Mouse (Mus musculus): ENCODE measurements around the gene Best3. TPM values are rescaled to one million over a fixed set of nuclear protein-coding genes. Genes with fewer than 3 reads are reported as not detected.

Gene Best3
- polyA plus RNA-seq (2012; fragmentation: generic; extraction: Trizol): 1.4 TPM

DNA sequence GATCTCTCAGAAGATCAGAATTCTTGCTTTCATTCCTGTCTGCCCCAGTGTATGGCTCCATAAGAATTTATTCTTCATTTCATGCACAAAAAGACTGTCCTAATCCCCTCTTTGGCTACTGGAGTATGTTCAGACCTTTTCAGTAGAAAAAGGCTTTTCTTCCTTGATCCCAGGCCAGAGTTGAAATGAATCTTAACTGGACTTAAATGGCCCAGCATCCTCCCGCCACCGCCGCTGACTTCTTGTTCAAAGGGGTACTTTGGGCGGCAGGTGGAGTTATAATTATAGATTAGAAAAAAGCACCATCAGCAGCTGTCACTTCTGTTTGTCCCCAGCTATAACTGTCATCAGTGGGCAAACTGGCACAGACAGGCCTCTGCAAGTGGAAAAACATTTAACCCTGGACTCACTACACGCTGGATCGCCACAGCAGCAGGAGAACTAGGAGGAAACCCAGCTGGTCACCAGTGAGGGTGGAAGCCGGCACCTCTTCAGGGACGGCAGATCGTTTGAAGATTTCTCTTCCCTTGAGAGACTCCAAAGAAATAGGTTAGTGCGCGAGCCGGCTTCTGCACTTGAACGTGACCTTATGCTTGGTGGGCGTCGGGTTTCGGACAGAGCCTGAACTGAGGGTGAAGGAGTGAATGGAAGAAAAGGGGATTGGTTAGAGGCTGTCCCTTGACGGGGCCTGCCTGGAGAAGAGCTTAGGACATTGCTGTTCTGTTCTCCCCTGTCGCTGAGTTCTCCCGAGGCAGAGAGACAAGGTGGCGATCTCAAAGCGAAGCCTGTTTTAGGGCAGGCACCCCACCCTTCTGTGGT is at the start of gene Best3:
Gene Best3 (plus strand): TSS at position 51 of the 819 bp plus-strand sequence.
- H3ac ChIP-seq (ENCODE audit: control insufficient read depth, insufficient read length): no peak within 1 kb of the TSS
- no peaks in the 10 kb centered on the region for H3K27me3 ChIP-seq (ENCODE audit: control insufficient read depth, insufficient read depth, insufficient read length)
- H3K36me3 ChIP-seq (ENCODE audit: control insufficient read depth, insufficient read depth): no peaks in the 10 kb centered on the region
- H3K4me2 ChIP-seq (ENCODE audit: low read depth): peak within 1 kb of the TSS; percentile 56
- no peaks in the 10 kb centered on the region for H3K79me2 ChIP-seq (ENCODE audit: control insufficient read depth, insufficient read depth)
- no peak within 1 kb of the TSS for H3K4me3 ChIP-seq
- TF ChIP-seq CEBPB (IDR thresholded peaks at IDR 0.05; ENCODE audit: insufficient read depth, poor library complexity, severe bottlenecking): no peak
- TF ChIP-seq MYOG (IDR thresholded peaks at IDR 0.05; ENCODE audit: control insufficient read depth in 1 of 3, insufficient read depth in 1 of 3, insufficient read length in 2 of 3, low read depth in 2 of 3): peak in 1 of 3 experiments; percentile 40
- no peak for TF ChIP-seq MAX (IDR thresholded peaks at IDR 0.05; ENCODE audit: low read depth)
- peak in 2 of 3 experiments; percentile 34 to 60 for TF ChIP-seq MYOD1 (IDR thresholded peaks at IDR 0.05; ENCODE audit: control insufficient read depth in 1 of 3, insufficient read length in 2 of 3, low read depth in 2 of 3)

DNA sequence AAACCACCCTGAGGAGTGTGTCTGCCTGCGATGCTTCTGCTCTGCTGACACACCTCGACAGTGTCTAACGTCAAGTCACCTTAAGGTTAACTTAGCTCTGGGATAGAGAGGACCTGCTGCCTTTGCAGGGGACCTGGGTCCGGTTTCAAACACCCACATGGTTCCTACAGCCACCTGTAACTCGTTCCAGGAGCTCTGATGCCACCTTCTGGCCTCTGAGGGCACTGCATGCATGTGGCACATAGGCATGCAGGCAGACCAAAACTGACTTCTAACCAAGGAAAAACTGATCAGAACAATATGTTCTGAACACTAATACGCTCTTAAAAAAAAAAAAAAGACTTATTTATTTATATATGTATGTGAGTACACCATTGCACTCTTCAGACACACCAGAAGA is 43.1 kb upstream of the Best3 start:
- Histone ChIP-seq H3K4me2 (ENCODE audit: low read depth) (no peak overlapping the region), H3ac (ENCODE audit: control insufficient read depth, insufficient read length) (no peak overlapping the region)
- TF ChIP-seq MAX (IDR thresholded peaks at IDR 0.05; ENCODE audit: low read depth) (no peak), CEBPB (IDR thresholded peaks at IDR 0.05; ENCODE audit: insufficient read depth, poor library complexity, severe bottlenecking) (no peak), REST (IDR thresholded peaks at IDR 0.05; ENCODE audit: insufficient read depth, insufficient read length) (no peak), MYOD1 (IDR thresholded peaks at IDR 0.05; ENCODE audit: control insufficient read depth in 1 of 3, insufficient read length in 2 of 3, low read depth in 2 of 3) (no peak), TCF12 (IDR thresholded peaks at IDR 0.05; ENCODE audit: insufficient read depth, poor library complexity, severe bottlenecking) (no peak), USF1 (IDR thresholded peaks at IDR 0.05; ENCODE audit: low read depth) (no peak), POLR2AphosphoS2 (IDR thresholded peaks at IDR 0.05; ENCODE audit: insufficient read length, low read depth) (no peak), POLR2A (IDR thresholded peaks at IDR 0.05; ENCODE audit: insufficient read length, low read depth) (no peak), MYOG (IDR thresholded peaks at IDR 0.05; ENCODE audit: control insufficient read depth in 1 of 3, insufficient read depth in 1 of 3, insufficient read length in 2 of 3, low read depth in 2 of 3) (no peak), SRF (IDR thresholded peaks at IDR 0.05; ENCODE audit: control insufficient read depth, insufficient read length, low read depth) (no peak), E2F4 (IDR thresholded peaks at IDR 0.05; ENCODE audit: insufficient read depth) (no peak), TCF3 (IDR thresholded peaks at IDR 0.05; ENCODE audit: insufficient read length, low read depth) (no peak)

DNA sequence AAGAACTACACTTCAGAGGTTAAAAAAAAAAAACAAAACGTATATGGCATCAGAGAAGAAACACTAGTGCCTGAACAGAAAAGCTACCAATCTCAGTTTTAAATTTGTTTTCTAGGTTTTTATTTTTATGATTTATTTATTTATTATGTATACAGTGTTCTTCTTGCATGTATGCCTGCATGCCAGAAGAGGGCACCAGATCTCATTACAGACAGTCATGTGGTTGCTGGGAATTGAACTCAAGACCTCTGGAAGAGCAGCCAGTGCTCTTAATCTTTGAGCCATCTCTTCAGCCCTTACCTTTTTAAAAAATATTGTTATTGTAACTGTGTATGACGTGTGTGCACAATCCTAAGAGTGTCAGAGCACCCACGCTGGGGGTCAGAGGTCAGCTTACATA is 42.0 kb upstream of the Best3 start:
- peaks cover 25% of the 10 kb centered on the region for H3K79me2 ChIP-seq (ENCODE audit: control insufficient read depth, insufficient read depth)
- H3K4me3 ChIP-seq: no peak overlapping the region
- H3ac ChIP-seq (ENCODE audit: control insufficient read depth, insufficient read length): no peak overlapping the region
- TF ChIP-seq POLR2A (IDR thresholded peaks at IDR 0.05; ENCODE audit: insufficient read length, low read depth) (no peak), MAX (IDR thresholded peaks at IDR 0.05; ENCODE audit: low read depth) (no peak), POLR2AphosphoS2 (IDR thresholded peaks at IDR 0.05; ENCODE audit: insufficient read length, low read depth) (no peak), MYOG (IDR thresholded peaks at IDR 0.05; ENCODE audit: control insufficient read depth in 1 of 3, insufficient read depth in 1 of 3, insufficient read length in 2 of 3, low read depth in 2 of 3) (no peak)
- H3K27me3 ChIP-seq (ENCODE audit: control insufficient read depth, insufficient read depth, insufficient read length): no peaks in the 10 kb centered on the region
- H3K36me3 ChIP-seq (ENCODE audit: control insufficient read depth, insufficient read depth): no peaks in the 10 kb centered on the region
- no peak overlapping the region for H3K4me2 ChIP-seq (ENCODE audit: low read depth)

More for the DNA sequence above, 43.1 kb upstream of the Best3 start:
- Histone ChIP-seq H3K4me3 (no peak overlapping the region), H3K27me3 (ENCODE audit: control insufficient read depth, insufficient read depth, insufficient read length) (no peaks in the 10 kb centered on the region), H3K79me2 (ENCODE audit: control insufficient read depth, insufficient read depth) (peaks cover 16% of the 10 kb centered on the region), H3K36me3 (ENCODE audit: control insufficient read depth, insufficient read depth) (peaks cover 2% of the 10 kb centered on the region)

DNA sequence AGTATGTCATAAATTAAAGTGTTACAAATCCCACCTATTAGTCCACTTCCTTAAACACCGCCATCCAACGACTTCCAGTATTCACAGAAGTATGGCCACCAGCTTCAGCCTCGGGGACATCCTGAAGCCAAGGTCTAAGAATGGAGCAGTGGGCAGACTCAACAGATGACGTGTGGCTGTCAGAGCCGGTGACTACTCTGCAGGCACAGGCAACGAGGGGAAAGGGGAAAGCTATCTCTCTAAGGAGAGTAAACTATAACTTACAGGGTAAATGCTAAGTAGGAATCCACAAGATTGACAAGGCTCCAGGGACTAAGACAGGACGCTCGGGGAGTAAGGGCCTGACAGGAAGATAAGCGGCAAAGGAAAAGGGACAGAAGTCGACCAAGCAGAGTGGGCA is 41.2 kb upstream of the Best3 start:
- Histone ChIP-seq H3ac (ENCODE audit: control insufficient read depth, insufficient read length) (no peak overlapping the region), H3K79me2 (ENCODE audit: control insufficient read depth, insufficient read depth) (peaks cover 25% of the 10 kb centered on the region), H3K27me3 (ENCODE audit: control insufficient read depth, insufficient read depth, insufficient read length) (no peaks in the 10 kb centered on the region), H3K4me2 (ENCODE audit: low read depth) (no peak overlapping the region), H3K4me3 (no peak overlapping the region), H3K36me3 (ENCODE audit: control insufficient read depth, insufficient read depth) (no peaks in the 10 kb centered on the region)
- TF ChIP-seq MYOG (IDR thresholded peaks at IDR 0.05; ENCODE audit: control insufficient read depth in 1 of 3, insufficient read depth in 1 of 3, insufficient read length in 2 of 3, low read depth in 2 of 3) (no peak), SRF (IDR thresholded peaks at IDR 0.05; ENCODE audit: control insufficient read depth, insufficient read length, low read depth) (no peak), TCF12 (IDR thresholded peaks at IDR 0.05; ENCODE audit: insufficient read depth, poor library complexity, severe bottlenecking) (no peak)

DNA sequence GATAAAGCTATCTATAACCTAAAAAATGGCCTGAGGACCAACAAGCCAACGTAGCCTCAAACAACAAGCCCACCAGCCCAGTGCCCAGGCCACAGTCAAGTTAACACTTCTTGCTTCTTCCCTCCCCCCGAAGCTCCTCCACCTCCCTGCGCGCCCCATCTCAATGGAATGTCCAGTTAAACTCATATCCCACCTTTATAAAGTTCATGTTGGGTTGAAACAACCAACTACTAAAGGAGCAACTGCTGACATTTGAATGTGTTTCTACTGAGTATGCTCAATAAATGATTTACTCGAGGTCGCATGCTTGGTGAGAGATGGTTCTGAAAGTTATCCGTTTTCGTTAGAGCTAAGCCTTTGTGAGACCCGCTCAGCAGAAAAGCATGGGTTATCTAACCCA is 37.7 kb upstream of the Best3 start:
- Histone ChIP-seq H3K4me3 (peak overlapping the region; percentile 31), H3K27me3 (ENCODE audit: control insufficient read depth, insufficient read depth, insufficient read length) (no peaks in the 10 kb centered on the region), H3ac (ENCODE audit: control insufficient read depth, insufficient read length) (no peak overlapping the region), H3K79me2 (ENCODE audit: control insufficient read depth, insufficient read depth) (peaks cover 25% of the 10 kb centered on the region), H3K4me2 (ENCODE audit: low read depth) (no peak overlapping the region), H3K36me3 (ENCODE audit: control insufficient read depth, insufficient read depth) (no peaks in the 10 kb centered on the region)
- TF ChIP-seq MAX (IDR thresholded peaks at IDR 0.05; ENCODE audit: low read depth): no peak
- no peak for TF ChIP-seq MYOD1 (IDR thresholded peaks at IDR 0.05; ENCODE audit: control insufficient read depth in 1 of 3, insufficient read length in 2 of 3, low read depth in 2 of 3)
- no peak for TF ChIP-seq CEBPB (IDR thresholded peaks at IDR 0.05; ENCODE audit: insufficient read depth, poor library complexity, severe bottlenecking)
- TF ChIP-seq POLR2A (IDR thresholded peaks at IDR 0.05; ENCODE audit: insufficient read length, low read depth): no peak
- no peak for TF ChIP-seq MYOG (IDR thresholded peaks at IDR 0.05; ENCODE audit: control insufficient read depth in 1 of 3, insufficient read depth in 1 of 3, insufficient read length in 2 of 3, low read depth in 2 of 3)
- no peak for TF ChIP-seq POLR2AphosphoS2 (IDR thresholded peaks at IDR 0.05; ENCODE audit: insufficient read length, low read depth)
- no peak for TF ChIP-seq SRF (IDR thresholded peaks at IDR 0.05; ENCODE audit: control insufficient read depth, insufficient read length, low read depth)
- no peak for TF ChIP-seq USF1 (IDR thresholded peaks at IDR 0.05; ENCODE audit: low read depth)
- TF ChIP-seq REST (IDR thresholded peaks at IDR 0.05; ENCODE audit: insufficient read depth, insufficient read length): no peak

All from myocyte (in vitro differentiated cells).